Mouse (Mus musculus) bone marrow macrophage, adult 2 months (primary cell): ENCODE results near the gene Lama2.

ENCODE experiments used
- CTCF ChIP-seq: IDR thresholded peaks from 2 replicates; pipeline ENCODE4 v1.5.1; 2012; ENCODE audit warnings: low read depth, mild to moderate bottlenecking, low read length, moderate library complexity
- POLR2A ChIP-seq: IDR thresholded peaks from 2 replicates; pipeline ENCODE4 v1.6.1; 2012; ENCODE audit warnings: mild to moderate bottlenecking, low read depth, low read length, borderline replicate concordance

- no peak for TF ChIP-seq CTCF
- TF ChIP-seq POLR2A: no peak
These were observed 43.8 kb upstream of the Lama2 start for GRCm38 (mm10) chr10:27663396-27663795.
